Mouse (Mus musculus) spleen, adult 2 months (tissue): ENCODE measurements around the gene Clns1a. TPM values are rescaled to one million over a fixed set of nuclear protein-coding genes. Genes with fewer than 3 reads are reported as not detected.
A peak's percentile ranks its signal among the peaks of the same experiment; 100 is the strongest.

ENCODE experiments used
- DNase-seq, 2 experiments: peaks; one replicate each; pipeline versions ENCODE4 v3.0.0 to v3.0.0-alpha.2; 2012 to 2021; ENCODE audit warnings: low spot score in 2 of 2, low read depth in 1 of 2
- H3K27ac ChIP-seq: fragments of 200-500 bp; 2 replicates; pipeline ENCODE4 v1.5.1; 2012; ENCODE audit warnings: low read length, inconsistent platforms; ENCODE audit not compliant: insufficient read depth
- H3K27me3 ChIP-seq: fragments of 200-500 bp; 2 replicates; pipeline ENCODE4 v1.6.1; 2012; ENCODE audit warnings: mild to moderate bottlenecking, moderate library complexity, low read length, inconsistent platforms; ENCODE audit not compliant: control insufficient read depth, insufficient read depth
- H3K36me3 ChIP-seq: fragments of 200-500 bp; 2 replicates; pipeline ENCODE4 v1.6.1; 2012; ENCODE audit warnings: mild to moderate bottlenecking, low read length, inconsistent platforms; ENCODE audit not compliant: control insufficient read depth, insufficient read depth
- H3K4me1 ChIP-seq: fragments of 200-500 bp; 2 replicates; pipeline ENCODE4 v1.6.1; 2011; ENCODE audit warnings: inconsistent platforms; ENCODE audit not compliant: control insufficient read depth, insufficient read depth, insufficient read length
- H3K4me3 ChIP-seq: fragments of 200-500 bp; 2 replicates; pipeline ENCODE4 v1.5.1; 2011; ENCODE audit warnings: mild to moderate bottlenecking, inconsistent platforms; ENCODE audit not compliant: insufficient read depth, insufficient read length; ENCODE audit errors: extremely low read depth
- CTCF ChIP-seq: fragments of 200-500 bp; IDR thresholded peaks from 2 replicates; pipeline ENCODE4 v1.5.1; 2011; ENCODE audit warnings: mild to moderate bottlenecking, inconsistent platforms; ENCODE audit not compliant: insufficient read depth, insufficient read length, insufficient replicate concordance; ENCODE audit errors: extremely low read depth
- POLR2A ChIP-seq: fragments of 200-500 bp; IDR thresholded peaks from 2 replicates; pipeline ENCODE4 v1.6.1; 2011; ENCODE audit warnings: low read depth, low read length, inconsistent platforms
- WGBS: fragments of 180-500 bp; shearing (Covaris S2); methylation state at CpG from one replicate; pipeline ENCODE4 v1.1.7; 2018; 5-methylcytosine and 5-hydroxymethylcytosine counted together
- polyA plus RNA-seq: library from polyadenylated mRNA; depleted of rRNA; stranded (reverse); fragments of >200 nt; gene quantifications from 2 replicates; pipeline ENCODE4 v1.2.3, GENCODE M21; 2012

The Clns1a gene
- polyA plus RNA-seq, 1 experiment, result 18.4 TPM

- WGBS, result 96% methylated on average over 1 of the region's 1 CpGs
- TF ChIP-seq POLR2A, result no peak
- no peak for TF ChIP-seq CTCF
These were observed 993 bp upstream of the Clns1a start for GRCm38 (mm10) chr7:97695441-97695840.

GRCm38 (mm10) chr7:97696133-97696505, 315 bp upstream of the Clns1a start:
- H3K27ac ChIP-seq, result peak overlapping the region; percentile 50; the same call in 1 of the 2 replicates
- 46% methylated on average over 19 of the region's 19 CpGs for WGBS
- TF ChIP-seq CTCF (no peak), POLR2A (no peak)
- no peaks in the 10 kb centered on the region for H3K36me3 ChIP-seq
- no peaks in the 10 kb centered on the region for H3K27me3 ChIP-seq
- H3K4me3 ChIP-seq, result peak overlapping the region; percentile 97
- H3K4me1 ChIP-seq, result peaks cover 5% of the 10 kb centered on the region; the same call in 1 of the 2 replicates
- peak in 1 of 2 experiments; percentile 24 for DNase-seq

More at GRCm38 (mm10) chr7:97695441-97695840, 993 bp upstream of the Clns1a start:
- DNase-seq, result no peak
- Histone ChIP-seq H3K36me3 (no peaks in the 10 kb centered on the region), H3K4me1 (peaks cover 5% of the 10 kb centered on the region; the same call in 1 of the 2 replicates), H3K4me3 (no peak overlapping the region), H3K27me3 (no peaks in the 10 kb centered on the region), H3K27ac (no peak overlapping the region)

- DNase-seq, result no peak
- peaks cover 5% of the 10 kb centered on the region; the same call in 1 of the 2 replicates for H3K4me1 ChIP-seq
- no peak overlapping the region for H3K27ac ChIP-seq
- no peaks in the 10 kb centered on the region for H3K27me3 ChIP-seq
- TF ChIP-seq CTCF (no peak), POLR2A (no peak)
- no peak overlapping the region for H3K4me3 ChIP-seq
- WGBS, result 89% methylated on average over 4 of the region's 4 CpGs
- H3K36me3 ChIP-seq, result peaks cover 1% of the 10 kb centered on the region; the same call in 1 of the 2 replicates
These were observed 3.7 kb downstream of the Clns1a start for GRCm38 (mm10) chr7:97700173-97700572.

- Histone ChIP-seq H3K4me3 (no peak overlapping the region), H3K27me3 (no peaks in the 10 kb centered on the region), H3K36me3 (peaks cover 3% of the 10 kb centered on the region; the same call in 1 of the 2 replicates), H3K27ac (no peak overlapping the region), H3K4me1 (peaks cover under 1% of the 10 kb centered on the region; the same call in 1 of the 2 replicates)
- TF ChIP-seq CTCF (no peak), POLR2A (no peak)
- WGBS, result 84% methylated on average over 6 of the region's 6 CpGs
- DNase-seq, result no peak
These were observed 4.7 kb downstream of the Clns1a start for GRCm38 (mm10) chr7:97701106-97701505.

- peaks cover 7% of the 10 kb centered on the region; the same call in 1 of the 2 replicates for H3K36me3 ChIP-seq
- no peak overlapping the region for H3K27ac ChIP-seq
- 87% methylated on average over 4 of the region's 4 CpGs for WGBS
- H3K27me3 ChIP-seq, result no peaks in the 10 kb centered on the region
- TF ChIP-seq POLR2A (no peak), CTCF (no peak)
- no peak overlapping the region for H3K4me3 ChIP-seq
- no peak for DNase-seq
- H3K4me1 ChIP-seq, result no peaks in the 10 kb centered on the region
These were observed 10.7 kb downstream of the Clns1a start for GRCm38 (mm10) chr7:97707123-97707522.

- 90% methylated on average over 5 of the region's 5 CpGs for WGBS
- TF ChIP-seq POLR2A (no peak), CTCF (no peak)
These were observed 11.4 kb downstream of the Clns1a start for GRCm38 (mm10) chr7:97707809-97708208.

GRCm38 (mm10) chr7:97709204-97709603, 12.8 kb downstream of the Clns1a start:
- Histone ChIP-seq H3K4me1 (no peaks in the 10 kb centered on the region), H3K27me3 (no peaks in the 10 kb centered on the region), H3K36me3 (peaks cover 16% of the 10 kb centered on the region; the same call in 1 of the 2 replicates), H3K27ac (no peak overlapping the region), H3K4me3 (no peak overlapping the region)
- 71% methylated on average over 3 of the region's 3 CpGs for WGBS
- TF ChIP-seq POLR2A (no peak), CTCF (no peak)
- DNase-seq, result no peak

More at GRCm38 (mm10) chr7:97707809-97708208, 11.4 kb downstream of the Clns1a start:
- Histone ChIP-seq H3K4me3 (no peak overlapping the region), H3K27me3 (no peaks in the 10 kb centered on the region), H3K36me3 (peaks cover 10% of the 10 kb centered on the region; the same call in 1 of the 2 replicates), H3K27ac (no peak overlapping the region), H3K4me1 (no peaks in the 10 kb centered on the region)
- no peak for DNase-seq
